Mouse (Mus musculus) embryonic fibroblast, embryonic 13.5 days (primary cell): ENCODE measurements around the gene Hist2h2be.

Experiments
- CTCF ChIP-seq: IDR thresholded peaks from 2 replicates; pipeline ENCODE4 v1.5.1; 2011; ENCODE audit warnings: mild to moderate bottlenecking, control low read depth, low read length, moderate library complexity, borderline replicate concordance; ENCODE audit not compliant: insufficient read depth
- POLR2A ChIP-seq: IDR thresholded peaks from 2 replicates; pipeline ENCODE4 v1.6.1; 2011; ENCODE audit warnings: low read depth, mild to moderate bottlenecking, control low read depth, low read length, moderate library complexity

GRCm38 (mm10) chr3:96268051-96268775 lies 47.3 kb downstream of the Hist2h2be start, which contains the start of gene Hist2h3b:
- TF ChIP-seq CTCF (no peak), POLR2A (peak; percentile 95)
